Mouse (Mus musculus): Measurements from ENCODE around the gene Gm42420. TPM values are rescaled to one million over a fixed set of nuclear protein-coding genes. Genes with fewer than 3 reads are reported as not detected.
A peak's percentile ranks its signal among the peaks of the same experiment; 100 is the strongest.

Gene Gm42420
- under 1 TPM in 1 of 2 experiments, not detected in 1; 0.88 TPM for total RNA-seq (2021)
- long read RNA-seq, experiment 1, result 0 reads
- long read RNA-seq, experiment 2, result 0 reads

- DNase-seq (ENCODE audit: low spot score in 2 of 2), result no peak
Measured at GRCm38 (mm10) chr6:39585517-39585916, at the start of gene Gm42420. Gene Gm42420, plus strand, starts transcription at chr6:39585753.

GRCm38 (mm10) chr6:39536621-39537020, 48.9 kb upstream of the Gm42420 start:
- no peak for DNase-seq (ENCODE audit: low spot score in 2 of 2)

- no peak for DNase-seq (ENCODE audit: low spot score in 2 of 2)
Measured at GRCm38 (mm10) chr6:39537276-39537675, 48.3 kb upstream of the Gm42420 start.

- DNase-seq (ENCODE audit: low spot score in 2 of 2), result no peak
Measured at GRCm38 (mm10) chr6:39538227-39538626, 47.3 kb upstream of the Gm42420 start.

- DNase-seq (ENCODE audit: low spot score in 2 of 2), result no peak
Measured at GRCm38 (mm10) chr6:39539679-39540155, 45.8 kb upstream of the Gm42420 start.

- no peak for DNase-seq (ENCODE audit: low spot score in 2 of 2)
Measured at GRCm38 (mm10) chr6:39540563-39540962, 45.0 kb upstream of the Gm42420 start.

GRCm38 (mm10) chr6:39542631-39543597, 42.6 kb upstream of the Gm42420 start:
- DNase-seq (ENCODE audit: low spot score in 2 of 2), result peak in 1 of 2 experiments; percentile 53

GRCm38 (mm10) chr6:39543769-39544420, 41.7 kb upstream of the Gm42420 start:
- no peak for DNase-seq (ENCODE audit: low spot score in 2 of 2)

GRCm38 (mm10) chr6:39545474-39545873, 40.1 kb upstream of the Gm42420 start:
- DNase-seq (ENCODE audit: low spot score in 2 of 2), result no peak

GRCm38 (mm10) chr6:39548030-39548429, 37.5 kb upstream of the Gm42420 start:
- DNase-seq (ENCODE audit: low spot score in 2 of 2), result no peak

GRCm38 (mm10) chr6:39551981-39552636, 33.4 kb upstream of the Gm42420 start:
- DNase-seq (ENCODE audit: low spot score in 2 of 2), result no peak

GRCm38 (mm10) chr6:39554888-39555647, 30.5 kb upstream of the Gm42420 start:
- DNase-seq (ENCODE audit: low spot score in 2 of 2), result no peak

GRCm38 (mm10) chr6:39555648-39555945, 30.0 kb upstream of the Gm42420 start:
- no peak for DNase-seq (ENCODE audit: low spot score in 2 of 2)

- DNase-seq (ENCODE audit: low spot score in 2 of 2), result peak in 1 of 2 experiments; percentile 47
Measured at GRCm38 (mm10) chr6:39556900-39557659, 28.5 kb upstream of the Gm42420 start.

GRCm38 (mm10) chr6:39557723-39558261, 27.8 kb upstream of the Gm42420 start, which contains the start of gene Dennd2a:
Gene Dennd2a, minus strand, starts transcription at chr6:39557867.
- peak; percentile 86 to 93 for DNase-seq (ENCODE audit: low spot score in 2 of 2)

GRCm38 (mm10) chr6:39559276-39559939, 26.1 kb upstream of the Gm42420 start:
- no peak for DNase-seq (ENCODE audit: low spot score in 2 of 2)

GRCm38 (mm10) chr6:39562166-39563015, 23.2 kb upstream of the Gm42420 start:
- peak; percentile 81 to 92 for DNase-seq (ENCODE audit: low spot score in 2 of 2)

- peak in 1 of 2 experiments; percentile 66 for DNase-seq (ENCODE audit: low spot score in 2 of 2)
Measured at GRCm38 (mm10) chr6:39567528-39567927, 18.0 kb upstream of the Gm42420 start.

Data from layer of hippocampus, postnatal 14 days (tissue).